Mouse (Mus musculus): ENCODE data around the gene Ticam1. TPM values are rescaled to one million over a fixed set of nuclear protein-coding genes. Genes with fewer than 3 reads are reported as not detected.

Gene Ticam1
- polyA plus RNA-seq, 1 experiment from 2014 or later = 5.7 TPM

GRCm38 (mm10) chr17:56303847-56304586 lies 27.4 kb upstream of the Ticam1 start:
- peaks cover 41% of the 10 kb centered on the region for H3K4me1 ChIP-seq (replicated peaks; ENCODE audit: control insufficient read depth, insufficient read depth, low read length)

GRCm38 (mm10) chr17:56303160-56303846 lies 26.7 kb upstream of the Ticam1 start, which contains the start of gene Uhrf1:
TSS of gene Uhrf1 (plus strand) at chr17:56303321.
- H3K36me3 ChIP-seq (ENCODE audit: control insufficient read depth, insufficient read depth, low read length) = peaks cover 4% of the 10 kb centered on the region; the same call in 1 of the 2 replicates
- no peaks in the 10 kb centered on the region for H3K27me3 ChIP-seq (ENCODE audit: control insufficient read depth, insufficient read depth, low read depth, low read length)
- no peaks in the 10 kb centered on the region for H3K9me3 ChIP-seq (ENCODE audit: control insufficient read depth, low read length)
- peaks cover 37% of the 10 kb centered on the region for H3K4me1 ChIP-seq (replicated peaks; ENCODE audit: control insufficient read depth, insufficient read depth, low read length)
- H3K4me3 ChIP-seq (ENCODE audit: low read length) = peak within 1 kb of the TSS; percentile 90
- under 1% methylated on average over 43 of the region's 43 CpGs for WGBS
- H3K4me2 ChIP-seq (ENCODE audit: low read depth, low read length) = peak within 1 kb of the TSS; percentile 98
- ATAC-seq (ENCODE audit: low read depth) = peak; percentile 84
- H3K9ac ChIP-seq (ENCODE audit: low read length) = peak within 1 kb of the TSS; percentile 82
- H3K27ac ChIP-seq (ENCODE audit: low read length) = peak within 1 kb of the TSS; percentile 91

More at GRCm38 (mm10) chr17:56303847-56304586, 27.4 kb upstream of the Ticam1 start:
- WGBS = under 1% methylated on average over 68 of the region's 68 CpGs
- Histone ChIP-seq H3K4me2 (ENCODE audit: low read depth, low read length) (peak overlapping the region; percentile 98), H3K27ac (ENCODE audit: low read length) (peak overlapping the region; percentile 91), H3K36me3 (ENCODE audit: control insufficient read depth, insufficient read depth, low read length) (peaks cover 6% of the 10 kb centered on the region), H3K27me3 (ENCODE audit: control insufficient read depth, insufficient read depth, low read depth, low read length) (no peaks in the 10 kb centered on the region), H3K9me3 (ENCODE audit: control insufficient read depth, low read length) (no peaks in the 10 kb centered on the region), H3K9ac (ENCODE audit: low read length) (peak overlapping the region; percentile 82), H3K4me3 (ENCODE audit: low read length) (peak overlapping the region; percentile 90)
- ATAC-seq (ENCODE audit: low read depth) = peak; percentile 92

- Histone ChIP-seq H3K27ac (ENCODE audit: low read length) (peak overlapping the region; percentile 91), H3K27me3 (ENCODE audit: control insufficient read depth, insufficient read depth, low read depth, low read length) (no peaks in the 10 kb centered on the region), H3K9ac (ENCODE audit: low read length) (peak overlapping the region; percentile 59), H3K4me3 (ENCODE audit: low read length) (peak overlapping the region; percentile 90; the same call in 1 of the 2 replicates), H3K9me3 (ENCODE audit: control insufficient read depth, low read length) (no peaks in the 10 kb centered on the region), H3K4me1 (replicated peaks; ENCODE audit: control insufficient read depth, insufficient read depth, low read length) (peaks cover 30% of the 10 kb centered on the region), H3K4me2 (ENCODE audit: low read depth, low read length) (peak overlapping the region; percentile 98), H3K36me3 (ENCODE audit: control insufficient read depth, insufficient read depth, low read length) (peaks cover 2% of the 10 kb centered on the region; the same call in 1 of the 2 replicates)
- WGBS = 25% methylated on average over 13 of the region's 13 CpGs
- ATAC-seq (ENCODE audit: low read depth) = peak; percentile 31
Measured at GRCm38 (mm10) chr17:56302363-56302996, 25.9 kb upstream of the Ticam1 start.

GRCm38 (mm10) chr17:56300186-56300585 lies 23.6 kb upstream of the Ticam1 start, which contains the start of gene Arrdc5:
TSS of gene Arrdc5 (minus strand) at chr17:56300286.
- H3K4me2 ChIP-seq (ENCODE audit: low read depth, low read length) = no peak within 1 kb of the TSS
- H3K9me3 ChIP-seq (ENCODE audit: control insufficient read depth, low read length) = no peaks in the 10 kb centered on the region
- no peaks in the 10 kb centered on the region for H3K27me3 ChIP-seq (ENCODE audit: control insufficient read depth, insufficient read depth, low read depth, low read length)
- no peak within 1 kb of the TSS for H3K9ac ChIP-seq (ENCODE audit: low read length)
- no peak within 1 kb of the TSS for H3K27ac ChIP-seq (ENCODE audit: low read length)
- no peak for ATAC-seq (ENCODE audit: low read depth)
- H3K4me3 ChIP-seq (ENCODE audit: low read length) = no peak within 1 kb of the TSS
- peaks cover 14% of the 10 kb centered on the region for H3K4me1 ChIP-seq (replicated peaks; ENCODE audit: control insufficient read depth, insufficient read depth, low read length)
- H3K36me3 ChIP-seq (ENCODE audit: control insufficient read depth, insufficient read depth, low read length) = no peaks in the 10 kb centered on the region
- 89% methylated on average over 9 of the region's 9 CpGs for WGBS

GRCm38 (mm10) chr17:56298238-56298637 lies 21.7 kb upstream of the Ticam1 start:
- ATAC-seq (ENCODE audit: low read depth) = no peak
- WGBS = 94% methylated on average over 1 of the region's 1 CpGs

GRCm38 (mm10) chr17:56296201-56296600 lies 19.6 kb upstream of the Ticam1 start:
- H3K4me2 ChIP-seq (ENCODE audit: low read depth, low read length) = no peak overlapping the region
- H3K27me3 ChIP-seq (ENCODE audit: control insufficient read depth, insufficient read depth, low read depth, low read length) = no peaks in the 10 kb centered on the region
- no peak overlapping the region for H3K9ac ChIP-seq (ENCODE audit: low read length)
- H3K4me1 ChIP-seq (replicated peaks; ENCODE audit: control insufficient read depth, insufficient read depth, low read length) = 0 out of 2 replicates have a peak, but pooled peaks cover 2% of the 10 kb centered on the region
- WGBS = 40% methylated on average over 1 of the region's 1 CpGs
- no peaks in the 10 kb centered on the region for H3K9me3 ChIP-seq (ENCODE audit: control insufficient read depth, low read length)
- no peaks in the 10 kb centered on the region for H3K36me3 ChIP-seq (ENCODE audit: control insufficient read depth, insufficient read depth, low read length)
- no peak for ATAC-seq (ENCODE audit: low read depth)
- no peak overlapping the region for H3K27ac ChIP-seq (ENCODE audit: low read length)
- H3K4me3 ChIP-seq (ENCODE audit: low read length) = no peak overlapping the region

More at GRCm38 (mm10) chr17:56298238-56298637, 21.7 kb upstream of the Ticam1 start:
- H3K27me3 ChIP-seq (ENCODE audit: control insufficient read depth, insufficient read depth, low read depth, low read length) = no peaks in the 10 kb centered on the region
- no peaks in the 10 kb centered on the region for H3K9me3 ChIP-seq (ENCODE audit: control insufficient read depth, low read length)
- H3K4me1 ChIP-seq (replicated peaks; ENCODE audit: control insufficient read depth, insufficient read depth, low read length) = peaks cover 7% of the 10 kb centered on the region
- no peaks in the 10 kb centered on the region for H3K36me3 ChIP-seq (ENCODE audit: control insufficient read depth, insufficient read depth, low read length)
- no peak overlapping the region for H3K27ac ChIP-seq (ENCODE audit: low read length)
- H3K4me3 ChIP-seq (ENCODE audit: low read length) = no peak overlapping the region
- no peak overlapping the region for H3K9ac ChIP-seq (ENCODE audit: low read length)
- H3K4me2 ChIP-seq (ENCODE audit: low read depth, low read length) = no peak overlapping the region

GRCm38 (mm10) chr17:56294241-56294640 lies 17.7 kb upstream of the Ticam1 start:
- Histone ChIP-seq H3K9me3 (ENCODE audit: control insufficient read depth, low read length) (no peaks in the 10 kb centered on the region), H3K4me3 (ENCODE audit: low read length) (no peak overlapping the region), H3K27ac (ENCODE audit: low read length) (no peak overlapping the region), H3K27me3 (ENCODE audit: control insufficient read depth, insufficient read depth, low read depth, low read length) (no peaks in the 10 kb centered on the region), H3K4me2 (ENCODE audit: low read depth, low read length) (no peak overlapping the region), H3K36me3 (ENCODE audit: control insufficient read depth, insufficient read depth, low read length) (no peaks in the 10 kb centered on the region), H3K4me1 (replicated peaks; ENCODE audit: control insufficient read depth, insufficient read depth, low read length) (peaks cover 12% of the 10 kb centered on the region), H3K9ac (ENCODE audit: low read length) (no peak overlapping the region)
- 86% methylated on average over 19 of the region's 19 CpGs for WGBS
- no peak for ATAC-seq (ENCODE audit: low read depth)

GRCm38 (mm10) chr17:56293291-56293690 lies 16.7 kb upstream of the Ticam1 start:
- no peak overlapping the region for H3K4me2 ChIP-seq (ENCODE audit: low read depth, low read length)
- no peaks in the 10 kb centered on the region for H3K27me3 ChIP-seq (ENCODE audit: control insufficient read depth, insufficient read depth, low read depth, low read length)
- peaks cover 19% of the 10 kb centered on the region for H3K4me1 ChIP-seq (replicated peaks; ENCODE audit: control insufficient read depth, insufficient read depth, low read length)
- 50% methylated on average over 1 of the region's 1 CpGs for WGBS
- no peaks in the 10 kb centered on the region for H3K36me3 ChIP-seq (ENCODE audit: control insufficient read depth, insufficient read depth, low read length)
- no peak overlapping the region for H3K4me3 ChIP-seq (ENCODE audit: low read length)
- no peak overlapping the region for H3K9ac ChIP-seq (ENCODE audit: low read length)
- no peaks in the 10 kb centered on the region for H3K9me3 ChIP-seq (ENCODE audit: control insufficient read depth, low read length)
- no peak overlapping the region for H3K27ac ChIP-seq (ENCODE audit: low read length)
- ATAC-seq (ENCODE audit: low read depth) = no peak
